Mouse (Mus musculus) midbrain, embryonic 14.5 days (tissue): ENCODE measurements around the gene Nell2. TPM values are rescaled to one million over a fixed set of nuclear protein-coding genes. Genes with fewer than 3 reads are reported as not detected.
"Not testable (repeated sequence)": the region's sequence is repeated elsewhere in the genome, so short reads cannot be mapped to it uniquely, and the experiment has no call there.

Experiments
- ATAC-seq: fragments of 200-750 bp; cut with Nextera tagmentation; 2 replicates; pipeline ENCODE4 v1.8.0; 2017; ENCODE audit warnings: moderate number of reproducible peaks, moderate library complexity; ENCODE audit not compliant: low FRiP score, low TSS enrichment
- DNase-seq: peaks from one replicate; pipeline ENCODE4 v3.0.0-alpha.2; 2015
- H3K27ac ChIP-seq: fragments of 300-500 bp; sonication (generic); replicated peaks from 2 replicates; pipeline ENCODE4 v1.5.1; 2014; ENCODE audit warnings: mild to moderate bottlenecking, low read depth, low read length, moderate library complexity
- H3K27me3 ChIP-seq: fragments of 300-500 bp; sonication (generic); 2 replicates; pipeline ENCODE4 v1.6.1; 2014; ENCODE audit warnings: low read length, control low read depth, mixed read lengths; ENCODE audit not compliant: control insufficient read depth, insufficient read depth
- H3K36me3 ChIP-seq: fragments of 300-500 bp; sonication (generic); 2 replicates; pipeline ENCODE4 v1.6.1; 2014; ENCODE audit warnings: low read length, control low read depth; ENCODE audit not compliant: control insufficient read depth, insufficient read depth
- H3K4me1 ChIP-seq: fragments of 300-500 bp; sonication (generic); 2 replicates; pipeline ENCODE4 v1.6.1; 2014; ENCODE audit warnings: mild to moderate bottlenecking, antibody characterized with exemption, low read length, control low read depth; ENCODE audit not compliant: control insufficient read depth, insufficient read depth
- H3K4me2 ChIP-seq: fragments of 300-500 bp; sonication (generic); 2 replicates; pipeline ENCODE4 v1.6.1; 2014; ENCODE audit warnings: mild to moderate bottlenecking, low read length, moderate library complexity
- H3K4me3 ChIP-seq: fragments of 300-500 bp; sonication (generic); replicated peaks from 2 replicates; pipeline ENCODE4 v1.5.1; 2014; ENCODE audit warnings: low read depth, low read length
- H3K9ac ChIP-seq: fragments of 300-500 bp; sonication (generic); replicated peaks from 2 replicates; pipeline ENCODE4 v1.6.1; 2014; ENCODE audit warnings: mild to moderate bottlenecking, low read length, moderate library complexity
- H3K9me3 ChIP-seq: fragments of 300-500 bp; sonication (generic); 2 replicates; pipeline ENCODE4 v1.6.1; 2016; ENCODE audit warnings: low read length, control low read depth, mixed read lengths; ENCODE audit not compliant: control insufficient read depth
- whole genome bisulfite sequencing: fragments of 180-500 bp; shearing (Covaris S2); extraction: QIAGEN DNeasy Blood & Tissue Kit; methylation state at CpG from one replicate; pipeline ENCODE4 v1.1.7; 2014; 5-methylcytosine and 5-hydroxymethylcytosine counted together
- polyA plus RNA-seq: library from polyadenylated mRNA; unstranded; fragments of >200 nt; fragmentation: Nextera tagmentation; extraction: Ambion mirVana; gene quantifications from 2 replicates; pipeline ENCODE4 v1.2.1, GENCODE M21; 2014

Nell2 gene
- polyA plus RNA-seq, 1 experiment from 2014 or later = 170 TPM

DNA sequence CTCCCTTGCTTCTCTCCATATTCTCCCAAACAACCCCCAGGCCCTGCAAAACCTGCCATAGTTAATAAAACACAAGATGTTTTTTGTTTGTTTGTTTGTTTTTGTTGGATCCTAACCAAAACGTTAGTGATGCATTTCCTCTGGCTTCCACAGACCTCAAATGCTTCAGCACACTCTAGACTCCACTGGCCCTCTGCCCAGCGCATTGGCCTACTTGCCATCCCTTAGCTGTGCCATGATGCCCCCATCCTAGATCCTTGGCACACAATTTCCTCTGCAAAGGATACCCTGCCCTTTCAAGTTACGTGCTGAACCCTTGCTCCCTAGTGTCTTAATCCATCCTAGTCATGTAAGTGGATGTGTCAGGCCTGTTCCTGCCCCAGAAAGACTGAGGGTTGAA, 255.1 kb downstream of the Nell2 start:
- no peak for DNase-seq
- Histone ChIP-seq H3K27ac (no peak overlapping the region), H3K9me3 (no peaks in the 10 kb centered on the region), H3K4me1 (no peaks in the 10 kb centered on the region), H3K4me2 (no peak overlapping the region), H3K36me3 (no peaks in the 10 kb centered on the region), H3K9ac (no peak overlapping the region), H3K4me3 (no peak overlapping the region), H3K27me3 (no peaks in the 10 kb centered on the region)
- 83% methylated on average over 3 of the region's 3 CpGs for WGBS
- ATAC-seq = no peak

DNA sequence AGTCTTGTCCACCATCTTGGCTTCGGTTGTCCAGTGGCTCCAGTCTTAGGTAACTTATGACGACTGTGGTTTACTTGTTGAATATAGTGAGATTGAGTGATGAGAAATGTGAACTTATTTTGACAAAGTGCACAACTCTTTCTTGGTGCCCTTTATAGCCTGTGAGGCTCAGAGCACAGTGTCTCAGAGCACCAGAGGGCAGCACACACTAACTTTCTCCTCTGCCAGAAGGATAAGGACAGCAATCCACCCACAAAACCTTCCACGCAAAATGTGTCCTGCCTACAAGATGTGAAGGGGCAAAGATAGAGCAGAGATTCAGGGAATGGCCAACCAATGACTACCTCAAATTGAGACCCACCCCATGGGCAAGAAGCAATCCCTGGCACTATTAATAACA, 256.2 kb downstream of the Nell2 start:
- no peak overlapping the region for H3K9ac ChIP-seq
- no peaks in the 10 kb centered on the region for H3K36me3 ChIP-seq
- 97% methylated on average over 3 of the region's 3 CpGs for WGBS
- H3K27me3 ChIP-seq = no peaks in the 10 kb centered on the region
- no peaks in the 10 kb centered on the region for H3K9me3 ChIP-seq
- no peak overlapping the region for H3K27ac ChIP-seq
- no peak for ATAC-seq
- H3K4me1 ChIP-seq = no peaks in the 10 kb centered on the region
- DNase-seq = no peak
- H3K4me3 ChIP-seq = no peak overlapping the region
- no peak overlapping the region for H3K4me2 ChIP-seq

DNA sequence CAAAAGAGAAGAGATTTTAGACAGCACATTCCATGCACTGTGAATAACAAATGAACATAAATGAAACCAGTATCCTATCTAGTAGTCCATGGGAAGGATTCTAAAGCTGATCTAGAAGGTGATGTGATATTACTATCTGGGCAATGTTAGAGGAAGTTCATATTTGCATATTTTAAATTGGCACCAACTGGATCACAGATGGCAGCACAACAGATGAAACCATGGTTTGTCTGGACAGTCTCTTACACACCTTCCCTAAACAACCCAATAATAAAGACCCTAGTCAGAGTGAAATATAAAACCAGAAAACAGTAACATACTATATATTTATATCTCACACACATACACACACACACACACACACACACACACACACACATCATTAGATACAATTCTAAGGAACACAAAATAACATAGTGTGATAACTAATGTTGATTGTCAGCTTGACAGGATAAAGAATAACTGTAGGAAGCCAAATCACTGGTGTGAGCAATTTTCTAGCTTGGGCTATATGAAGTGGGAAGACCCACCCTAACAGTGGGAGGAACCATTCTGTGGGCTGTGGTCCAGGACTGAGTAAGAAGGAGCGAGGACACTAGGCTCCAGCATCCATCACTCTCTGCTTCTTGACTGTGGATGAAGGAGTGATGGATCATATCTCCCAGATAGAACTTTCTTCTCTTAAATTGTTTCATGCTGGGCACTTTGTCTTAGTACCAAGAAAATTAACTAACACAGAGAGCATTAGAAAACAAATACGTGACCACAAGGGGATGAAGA, 268.5 kb downstream of the Nell2 start:
- Histone ChIP-seq H3K27me3 (no peaks in the 10 kb centered on the region), H3K9ac (no peak overlapping the region), H3K27ac (no peak overlapping the region), H3K4me1 (no peaks in the 10 kb centered on the region), H3K9me3 (no peaks in the 10 kb centered on the region), H3K36me3 (no peaks in the 10 kb centered on the region), H3K4me3 (no peak overlapping the region), H3K4me2 (no peak overlapping the region)
- no peak for DNase-seq
- no peak for ATAC-seq
- 88% methylated on average over 2 of the region's 2 CpGs for WGBS

DNA sequence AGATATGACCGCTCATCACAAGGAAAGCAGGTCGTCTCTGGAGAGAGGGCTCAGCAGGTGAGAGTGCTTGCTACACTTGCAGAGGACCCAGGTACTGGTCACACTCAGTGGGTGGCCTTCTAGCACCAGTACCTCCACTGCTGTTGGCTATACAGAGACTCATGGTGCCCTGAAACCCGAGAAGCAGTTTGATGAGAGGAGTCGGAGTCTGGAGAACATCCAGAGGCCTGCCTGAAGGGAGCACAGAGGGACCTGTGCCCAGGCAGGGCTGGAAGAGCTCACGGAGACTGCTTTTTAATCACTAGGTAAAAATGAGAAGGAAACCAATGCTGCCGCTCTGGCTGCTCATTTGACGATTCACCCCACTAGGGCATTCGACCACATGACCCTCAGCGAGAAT, 271.2 kb downstream of the Nell2 start:
- H3K9ac ChIP-seq = no peak overlapping the region
- DNase-seq = no peak
- 78% methylated on average over 9 of the region's 9 CpGs for WGBS

DNA sequence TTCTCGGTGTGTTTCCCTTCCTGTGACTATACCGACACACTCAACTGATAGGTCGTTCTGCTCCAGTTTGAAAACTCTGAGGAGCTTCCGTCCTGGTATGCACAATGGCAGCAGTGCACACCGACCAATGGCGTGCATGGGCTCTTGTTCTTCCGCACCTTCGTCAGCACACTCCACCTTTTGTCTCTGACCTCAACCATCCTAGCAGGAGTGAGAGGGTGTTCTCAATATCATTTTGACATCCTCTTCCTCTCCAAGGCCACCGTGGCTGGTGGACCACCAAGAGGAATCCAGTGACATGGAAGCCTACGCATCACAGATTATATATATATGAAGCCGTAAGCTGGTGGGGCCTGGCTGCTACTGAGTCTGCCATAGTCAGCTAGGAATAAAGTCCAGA, 282.8 kb downstream of the Nell2 start:
- H3K9ac ChIP-seq = no peak overlapping the region
- H3K4me1 ChIP-seq = no peaks in the 10 kb centered on the region
- no peaks in the 10 kb centered on the region for H3K27me3 ChIP-seq
- 94% methylated on average over 11 of the region's 11 CpGs for WGBS
- no peaks in the 10 kb centered on the region for H3K36me3 ChIP-seq
- no peak overlapping the region for H3K27ac ChIP-seq
- H3K4me3 ChIP-seq = no peak overlapping the region
- no peak overlapping the region for H3K4me2 ChIP-seq
- H3K9me3 ChIP-seq = no peaks in the 10 kb centered on the region
- DNase-seq = no peak
- no peak for ATAC-seq

More for the DNA sequence above, 271.2 kb downstream of the Nell2 start:
- Histone ChIP-seq H3K27ac (no peak overlapping the region), H3K9me3 (no peaks in the 10 kb centered on the region), H3K27me3 (no peaks in the 10 kb centered on the region), H3K4me2 (no peak overlapping the region), H3K4me3 (no peak overlapping the region), H3K4me1 (no peaks in the 10 kb centered on the region), H3K36me3 (no peaks in the 10 kb centered on the region)
- no peak for ATAC-seq

DNA sequence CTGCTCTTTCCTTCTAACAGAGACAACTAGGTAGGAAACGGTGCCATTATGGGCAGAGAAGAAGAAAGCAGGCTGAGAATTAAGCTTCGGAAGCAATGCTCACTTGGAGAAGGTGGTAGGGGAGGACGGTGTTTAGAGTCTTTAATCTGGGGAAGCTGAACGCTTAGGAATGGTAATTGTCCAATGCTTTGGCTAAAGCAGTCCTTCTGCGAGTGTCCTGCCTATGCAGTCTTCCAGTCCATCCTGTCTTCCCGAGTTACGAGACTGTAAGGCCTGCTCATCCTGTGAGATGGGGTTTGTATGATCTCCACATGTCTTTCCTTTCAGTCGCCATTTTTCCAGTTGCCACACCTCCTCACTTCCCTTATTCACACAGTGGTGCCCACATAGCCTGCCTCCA, 284.5 kb downstream of the Nell2 start:
- no peaks in the 10 kb centered on the region for H3K4me1 ChIP-seq
- H3K27ac ChIP-seq = no peak overlapping the region
- no peak for ATAC-seq
- no peaks in the 10 kb centered on the region for H3K9me3 ChIP-seq
- peaks cover 5% of the 10 kb centered on the region for H3K36me3 ChIP-seq
- H3K4me3 ChIP-seq = no peak overlapping the region
- H3K4me2 ChIP-seq = no peak overlapping the region
- no peaks in the 10 kb centered on the region for H3K27me3 ChIP-seq
- no peak overlapping the region for H3K9ac ChIP-seq
- DNase-seq = no peak
- WGBS = 62% methylated on average over 8 of the region's 8 CpGs

DNA sequence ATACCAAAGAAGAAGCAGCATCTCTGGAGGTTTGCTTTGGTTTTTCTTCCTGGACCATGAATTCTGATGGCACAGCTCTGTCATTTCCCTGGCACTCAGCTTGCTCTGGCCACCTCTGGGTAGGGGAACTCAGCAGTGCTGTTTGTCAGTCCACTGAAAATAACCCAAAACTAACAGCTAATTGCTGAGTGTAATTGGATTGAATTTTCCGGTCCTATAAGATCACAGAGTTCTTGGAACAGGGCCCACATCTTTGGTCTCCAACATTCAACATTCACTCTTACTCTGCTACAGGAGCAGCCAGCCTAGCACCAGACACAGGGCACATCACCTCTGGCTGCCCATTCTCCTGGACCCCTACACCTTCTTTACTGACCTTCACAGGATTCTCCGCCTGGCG, 287.2 kb downstream of the Nell2 start:
- 49% methylated on average over 3 of the region's 3 CpGs for WGBS
- no peaks in the 10 kb centered on the region for H3K4me1 ChIP-seq
- peaks cover 6% of the 10 kb centered on the region for H3K36me3 ChIP-seq
- H3K9me3 ChIP-seq = no peaks in the 10 kb centered on the region
- ATAC-seq (no peak), DNase-seq (peak; percentile 40)
- no peak overlapping the region for H3K4me3 ChIP-seq
- H3K27me3 ChIP-seq = no peaks in the 10 kb centered on the region
- no peak overlapping the region for H3K9ac ChIP-seq
- no peak overlapping the region for H3K4me2 ChIP-seq
- H3K27ac ChIP-seq = no peak overlapping the region

DNA sequence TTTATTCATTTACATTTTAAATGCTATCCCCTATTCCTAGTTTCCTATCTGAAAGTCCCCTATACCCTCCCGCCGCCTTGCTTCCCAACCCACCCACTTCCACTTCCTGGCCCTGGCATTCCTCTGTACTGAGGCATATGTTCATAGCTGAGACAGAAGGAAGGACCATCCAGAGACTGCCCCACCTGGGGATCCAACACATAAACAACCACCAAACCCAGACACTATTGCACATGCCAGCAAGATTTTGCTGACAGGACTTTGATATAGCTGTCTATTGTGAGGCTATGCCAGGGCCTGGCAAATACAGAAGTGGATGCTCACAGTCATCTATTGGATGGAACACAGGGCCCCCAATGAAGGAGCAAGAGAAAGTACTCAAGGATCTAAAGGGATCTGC, 291.3 kb downstream of the Nell2 start:
- H3K4me1 ChIP-seq, DNase-seq, ATAC-seq, H3K27me3 ChIP-seq, H3K27ac ChIP-seq, H3K9ac ChIP-seq, H3K4me3 ChIP-seq, H3K36me3 ChIP-seq, H3K4me2 ChIP-seq, H3K9me3 ChIP-seq: not testable (repeated sequence)
- WGBS = 100% methylated on average over 2 of the region's 2 CpGs

DNA sequence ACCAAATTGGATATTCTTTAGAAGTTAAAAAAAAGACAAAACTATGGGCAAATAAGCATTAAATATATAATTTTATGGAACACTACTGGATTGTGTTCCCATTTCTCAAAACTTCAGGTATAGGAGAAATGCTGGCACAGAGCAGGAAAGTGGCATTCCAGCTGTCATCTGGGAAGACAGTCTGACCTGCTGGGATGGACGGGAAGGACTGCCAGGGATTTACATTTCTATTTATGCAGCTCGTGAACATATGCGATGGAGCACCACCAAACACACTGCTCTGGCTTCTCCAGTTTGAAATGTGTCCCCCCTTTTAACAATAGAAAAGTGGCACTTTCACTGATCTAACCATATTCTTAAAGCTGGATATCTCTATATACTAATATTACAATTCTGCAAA, 291.9 kb downstream of the Nell2 start:
- H3K9me3 ChIP-seq = no peaks in the 10 kb centered on the region
- no peak overlapping the region for H3K9ac ChIP-seq
- H3K27me3 ChIP-seq = no peaks in the 10 kb centered on the region
- no peak overlapping the region for H3K27ac ChIP-seq
- H3K36me3 ChIP-seq = peaks cover 6% of the 10 kb centered on the region
- H3K4me3 ChIP-seq = no peak overlapping the region
- H3K4me1 ChIP-seq = no peaks in the 10 kb centered on the region
- DNase-seq (no peak), ATAC-seq (no peak)
- no peak overlapping the region for H3K4me2 ChIP-seq
- WGBS = 80% methylated on average over 3 of the region's 3 CpGs
